Mouse (Mus musculus) myocyte (in vitro differentiated cells): ENCODE data around the gene Srl. TPM values are rescaled to one million over a fixed set of nuclear protein-coding genes. Genes with fewer than 3 reads are reported as not detected.

Experiments used
- H3K27me3 ChIP-seq: one replicate; pipeline ENCODE4 v1.6.1; 2011; ENCODE audit not compliant: control insufficient read depth, insufficient read depth, insufficient read length
- H3K36me3 ChIP-seq: one replicate; pipeline ENCODE4 v1.6.1; 2011; ENCODE audit not compliant: control insufficient read depth, insufficient read depth
- H3K4me2 ChIP-seq: one replicate; pipeline ENCODE4 v1.6.1; 2011; ENCODE audit warnings: low read depth, control low read depth
- H3K4me3 ChIP-seq: one replicate; pipeline ENCODE4 v1.5.1; 2011; ENCODE audit warnings: mild to moderate bottlenecking, control low read depth, moderate library complexity
- H3K79me2 ChIP-seq: one replicate; pipeline ENCODE4 v1.6.1; 2011; ENCODE audit not compliant: control insufficient read depth, insufficient read depth
- H3ac ChIP-seq: one replicate; pipeline ENCODE4 v1.6.1; 2011; ENCODE audit not compliant: control insufficient read depth, insufficient read length
- CEBPB ChIP-seq: IDR thresholded peaks from 2 replicates; pipeline ENCODE4 v1.6.1; 2011; ENCODE audit warnings: mild to moderate bottlenecking, moderate library complexity; ENCODE audit not compliant: poor library complexity, insufficient read depth, severe bottlenecking
- E2F4 ChIP-seq: IDR thresholded peaks from one replicate; pipeline ENCODE4 v1.6.1; 2011; ENCODE audit warnings: mild to moderate bottlenecking, control low read depth, moderate library complexity; ENCODE audit not compliant: insufficient read depth
- MAX ChIP-seq: IDR thresholded peaks from one replicate; pipeline ENCODE4 v1.6.1; 2011; ENCODE audit warnings: low read depth, mild to moderate bottlenecking, control low read depth
- MYOD1 ChIP-seq, 3 experiments: IDR thresholded peaks; one replicate each; pipeline ENCODE4 v1.6.1; 2011; ENCODE audit warnings: control low read depth in 2 of 3, low read depth in 2 of 3, mild to moderate bottlenecking in 2 of 3, moderate library complexity in 1 of 3; ENCODE audit not compliant: insufficient read length in 2 of 3, control insufficient read depth in 1 of 3
- MYOG ChIP-seq, 3 experiments: IDR thresholded peaks; one replicate each; pipeline ENCODE4 v1.6.1; 2011; ENCODE audit warnings: control low read depth in 2 of 3, low read depth in 2 of 3, mild to moderate bottlenecking in 2 of 3; ENCODE audit not compliant: insufficient read length in 2 of 3, control insufficient read depth in 1 of 3, insufficient read depth in 1 of 3
- POLR2A ChIP-seq: IDR thresholded peaks from one replicate; pipeline ENCODE4 v1.6.1; 2011; ENCODE audit warnings: low read depth, mild to moderate bottlenecking, control low read depth, moderate library complexity; ENCODE audit not compliant: insufficient read length
- POLR2AphosphoS2 ChIP-seq: IDR thresholded peaks from one replicate; pipeline ENCODE4 v1.6.1; 2011; ENCODE audit warnings: low read depth, control low read depth; ENCODE audit not compliant: insufficient read length
- REST ChIP-seq: IDR thresholded peaks from one replicate; pipeline ENCODE4 v1.6.1; 2011; ENCODE audit warnings: mild to moderate bottlenecking, control low read depth, moderate library complexity; ENCODE audit not compliant: insufficient read depth, insufficient read length
- SRF ChIP-seq: IDR thresholded peaks from one replicate; pipeline ENCODE4 v1.6.1; 2011; ENCODE audit warnings: low read depth; ENCODE audit not compliant: control insufficient read depth, insufficient read length
- TCF12 ChIP-seq: IDR thresholded peaks from one replicate; pipeline ENCODE4 v1.6.1; 2011; ENCODE audit warnings: mild to moderate bottlenecking, control low read depth; ENCODE audit not compliant: poor library complexity, insufficient read depth, severe bottlenecking
- TCF3 ChIP-seq: IDR thresholded peaks from one replicate; pipeline ENCODE4 v1.6.1; 2011; ENCODE audit warnings: low read depth, control low read depth; ENCODE audit not compliant: insufficient read length
- USF1 ChIP-seq: IDR thresholded peaks from one replicate; pipeline ENCODE4 v1.6.1; 2011; ENCODE audit warnings: low read depth, mild to moderate bottlenecking, control low read depth, moderate library complexity
- polyA plus RNA-seq: library from polyadenylated mRNA; unstranded; fragments of >200 nt; fragmentation: generic; extraction: Trizol; gene quantifications from one replicate; pipeline ENCODE4 v1.2.1, GENCODE M21; 2012; ENCODE audit warnings: missing spikeins

Srl gene
- polyA plus RNA-seq: 381 TPM

DNA sequence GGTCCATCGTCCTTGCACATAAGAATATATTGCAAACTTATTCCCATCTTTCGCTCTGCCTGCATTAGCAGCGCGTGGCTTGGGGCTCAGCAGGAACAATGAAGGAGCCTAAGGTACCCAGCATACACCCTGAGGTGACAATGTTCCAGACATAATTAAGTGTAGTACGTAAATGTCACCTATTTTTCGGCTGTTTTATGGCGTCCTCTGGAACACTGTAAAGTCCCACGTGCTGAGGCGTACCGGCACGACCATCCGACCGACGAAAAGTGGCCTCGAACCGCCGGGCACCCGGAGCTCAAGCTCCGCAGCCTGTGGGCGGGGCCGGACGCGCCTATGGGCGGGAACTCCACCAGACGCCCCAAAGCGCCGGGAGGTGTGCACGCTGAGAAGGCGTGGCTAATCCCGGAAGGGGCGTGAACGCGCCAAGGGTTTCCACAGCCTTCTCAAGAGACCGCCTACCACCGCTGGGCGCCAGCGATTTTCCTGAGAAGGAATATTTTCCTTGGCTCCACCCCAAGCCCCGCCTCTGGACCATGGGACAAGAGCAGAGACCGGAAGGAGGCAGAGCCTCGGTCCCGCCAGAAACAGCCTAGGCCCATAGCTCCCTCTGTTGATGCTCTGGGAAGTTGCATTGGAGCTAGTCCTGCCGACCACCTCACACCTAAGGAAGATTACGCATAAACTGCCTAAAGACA lies at the start of gene Srl:
Srl (minus strand) TSS at position 316 of the 698 bp plus-strand sequence.
- Histone ChIP-seq H3K36me3 (no peaks in the 10 kb centered on the region), H3K4me2 (peak within 1 kb of the TSS; percentile 92), H3ac (peak within 1 kb of the TSS; percentile 35), H3K27me3 (no peaks in the 10 kb centered on the region), H3K4me3 (peak within 1 kb of the TSS; percentile 37), H3K79me2 (peaks cover 7% of the 10 kb centered on the region)
- TF ChIP-seq REST: no peak
- no peak for TF ChIP-seq SRF
- TF ChIP-seq TCF12: no peak
- peak; percentile 22 for TF ChIP-seq USF1
- TF ChIP-seq E2F4: peak; percentile 2
- peak in 1 of 3 experiments; percentile 1 for TF ChIP-seq MYOD1 (IDR thresholded peaks at IDR 0.05; ENCODE audit: control insufficient read depth in 1 of 3, insufficient read length in 2 of 3, low read depth in 2 of 3)
- peak; percentile 87 for TF ChIP-seq POLR2A
- no peak for TF ChIP-seq TCF3
- peak; percentile 87 for TF ChIP-seq POLR2AphosphoS2

DNA sequence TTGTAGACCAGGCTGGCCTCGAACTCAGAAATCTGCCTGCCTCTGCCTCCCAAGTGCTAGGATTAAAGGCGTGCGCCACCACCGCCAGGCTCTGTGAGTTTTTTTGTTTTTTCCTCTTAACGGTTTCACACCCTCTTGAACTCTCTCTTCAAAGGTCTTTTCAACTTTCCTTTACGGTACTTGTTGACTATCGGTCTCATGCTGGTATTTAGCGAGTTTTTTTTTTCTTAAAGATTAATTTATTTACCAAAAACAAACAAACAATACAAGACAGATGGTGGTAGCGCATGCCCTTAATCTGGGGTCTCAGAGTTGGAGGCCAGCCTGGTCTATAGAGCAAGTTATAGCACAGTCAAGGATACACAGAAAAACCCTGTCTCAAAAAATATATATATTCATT lies 48.6 kb upstream of the Srl start:
- no peaks in the 10 kb centered on the region for H3K36me3 ChIP-seq
- TF ChIP-seq CEBPB (no peak), TCF3 (no peak), POLR2A (no peak), USF1 (no peak), TCF12 (no peak), E2F4 (no peak), MAX (no peak), MYOD1 (IDR thresholded peaks at IDR 0.05; ENCODE audit: control insufficient read depth in 1 of 3, insufficient read length in 2 of 3, low read depth in 2 of 3) (no peak), MYOG (IDR thresholded peaks at IDR 0.05; ENCODE audit: control insufficient read depth in 1 of 3, insufficient read depth in 1 of 3, insufficient read length in 2 of 3, low read depth in 2 of 3) (no peak), SRF (no peak), POLR2AphosphoS2 (no peak), REST (no peak)
- no peaks in the 10 kb centered on the region for H3K27me3 ChIP-seq
- H3K79me2 ChIP-seq: peaks cover 14% of the 10 kb centered on the region
- no peak overlapping the region for H3ac ChIP-seq
- no peak overlapping the region for H3K4me3 ChIP-seq
- H3K4me2 ChIP-seq: no peak overlapping the region

DNA sequence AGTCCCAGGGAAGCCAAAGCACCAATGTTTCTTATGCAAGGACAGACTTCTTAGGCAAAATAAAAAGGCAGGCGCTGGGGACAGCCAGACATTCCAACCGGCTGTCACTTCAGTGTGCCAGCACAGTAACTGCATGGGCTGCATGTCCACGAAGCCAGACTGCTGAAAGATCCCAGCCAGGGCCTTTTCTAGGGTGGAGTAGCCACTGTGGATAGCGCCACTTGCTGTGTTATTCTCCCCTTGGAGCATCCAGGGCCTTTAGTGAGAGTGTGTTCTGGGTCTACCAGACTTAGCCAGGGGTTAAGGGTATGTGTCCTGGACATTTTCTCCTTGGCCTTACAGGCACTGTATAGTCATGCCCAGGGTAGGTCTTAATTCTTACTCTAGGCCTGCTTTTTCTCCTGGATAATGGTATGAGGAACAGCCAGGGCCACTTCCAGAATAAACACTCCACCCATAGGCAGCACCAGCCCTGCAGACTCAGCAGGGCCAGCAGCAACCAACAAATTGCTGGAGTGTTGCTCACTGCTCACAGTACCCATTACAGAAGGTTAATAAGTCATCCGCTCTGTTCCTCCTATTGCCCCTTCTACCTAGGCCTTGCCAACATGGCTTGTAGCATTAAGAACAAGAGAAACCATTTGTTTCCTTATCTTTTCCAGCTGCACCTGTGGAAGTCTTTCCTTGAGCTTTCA lies 46.0 kb upstream of the Srl start:
- TF ChIP-seq POLR2A (peak; percentile 11), TCF3 (no peak), REST (no peak), SRF (no peak)
- no peak overlapping the region for H3ac ChIP-seq
- H3K79me2 ChIP-seq: peaks cover 8% of the 10 kb centered on the region
- H3K27me3 ChIP-seq: no peaks in the 10 kb centered on the region
- H3K4me3 ChIP-seq: peak overlapping the region; percentile 27
- no peaks in the 10 kb centered on the region for H3K36me3 ChIP-seq
- peak overlapping the region; percentile 93 for H3K4me2 ChIP-seq

DNA sequence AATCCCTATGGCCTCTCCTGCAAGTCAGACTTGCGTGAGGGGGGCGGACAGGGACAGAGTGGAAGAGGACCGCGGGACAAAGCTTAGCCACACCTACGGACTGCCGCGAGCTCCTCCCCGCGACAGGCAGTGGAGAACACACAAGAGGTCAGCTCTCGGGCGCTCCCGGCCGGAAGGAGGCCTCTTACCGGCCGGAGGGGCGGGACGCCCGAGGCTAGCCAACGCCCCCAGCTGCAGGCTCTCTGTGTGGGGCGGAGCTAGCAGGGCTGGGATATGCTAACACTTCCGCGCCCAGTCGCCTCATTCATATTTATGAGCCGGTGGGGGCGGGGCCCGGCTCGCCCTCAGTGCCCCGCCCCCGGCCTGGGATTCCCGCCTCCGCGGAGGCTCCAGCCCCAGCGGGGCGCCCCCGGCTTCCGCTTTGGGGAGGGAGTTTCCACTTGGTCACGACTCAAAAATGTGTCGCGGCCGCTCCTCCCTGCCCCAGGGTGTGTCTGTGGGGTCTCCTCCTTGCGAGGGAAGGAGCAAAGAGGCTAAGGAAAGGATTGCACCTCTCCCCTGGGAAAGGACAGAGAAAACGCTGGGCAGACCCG lies 45.0 kb upstream of the Srl start:
- Histone ChIP-seq H3K79me2 (no peaks in the 10 kb centered on the region), H3K4me2 (peak overlapping the region; percentile 97), H3K36me3 (no peaks in the 10 kb centered on the region), H3ac (no peak overlapping the region), H3K4me3 (peak overlapping the region; percentile 27), H3K27me3 (no peaks in the 10 kb centered on the region)
- TF ChIP-seq POLR2AphosphoS2: peak; percentile 78
- TF ChIP-seq POLR2A: peak; percentile 83
- no peak for TF ChIP-seq TCF3
- peak in 1 of 3 experiments; percentile 9 for TF ChIP-seq MYOD1 (IDR thresholded peaks at IDR 0.05; ENCODE audit: control insufficient read depth in 1 of 3, insufficient read length in 2 of 3, low read depth in 2 of 3)
- TF ChIP-seq E2F4: no peak
